Mouse (Mus musculus) hindbrain, embryonic 15.5 days (tissue): ENCODE measurements around the gene Slc27a4. TPM values are rescaled to one million over a fixed set of nuclear protein-coding genes. Genes with fewer than 3 reads are reported as not detected.
A peak's percentile ranks its signal among the peaks of the same experiment; 100 is the strongest.

Experiments
- ATAC-seq: fragments of 200-750 bp; cut with Nextera tagmentation; 2 replicates; pipeline ENCODE4 v1.8.0; 2017; ENCODE audit warnings: low read depth, moderate number of reproducible peaks, moderate TSS enrichment; ENCODE audit not compliant: low FRiP score
- H3K27ac ChIP-seq: fragments of 300-500 bp; sonication (generic); replicated peaks from 2 replicates; pipeline ENCODE4 v1.5.1; 2015; ENCODE audit warnings: mild to moderate bottlenecking, inconsistent platforms
- H3K27me3 ChIP-seq: fragments of 300-500 bp; sonication (generic); 2 replicates; pipeline ENCODE4 v1.6.1; 2015; ENCODE audit warnings: control low read depth, inconsistent platforms
- H3K36me3 ChIP-seq: fragments of 300-500 bp; sonication (generic); 2 replicates; pipeline ENCODE4 v1.6.1; 2015; ENCODE audit warnings: control low read depth, inconsistent platforms
- H3K4me1 ChIP-seq: fragments of 300-500 bp; sonication (generic); replicated peaks from 2 replicates; pipeline ENCODE4 v1.6.1; 2015; ENCODE audit warnings: control low read depth, inconsistent platforms
- H3K4me2 ChIP-seq: fragments of 300-500 bp; sonication (generic); 2 replicates; pipeline ENCODE4 v1.6.1; 2015; ENCODE audit warnings: moderate library complexity, mild to moderate bottlenecking, inconsistent platforms
- H3K4me3 ChIP-seq: fragments of 300-500 bp; sonication (generic); 2 replicates; pipeline ENCODE4 v1.5.1; 2015; ENCODE audit warnings: mild to moderate bottlenecking, inconsistent platforms
- H3K9ac ChIP-seq: fragments of 300-500 bp; sonication (generic); 2 replicates; pipeline ENCODE4 v1.6.1; 2015; ENCODE audit warnings: inconsistent platforms
- H3K9me3 ChIP-seq: fragments of 300-500 bp; sonication (generic); 2 replicates; pipeline ENCODE4 v1.6.1; 2016; ENCODE audit warnings: control low read depth, inconsistent platforms
- WGBS: fragments of 180-500 bp; shearing (Covaris S2); methylation state at CpG from one replicate; pipeline ENCODE4 v1.1.7; 2015; 5-methylcytosine and 5-hydroxymethylcytosine counted together
- polyA plus RNA-seq: library from polyadenylated mRNA; unstranded; fragments of >200 nt; fragmentation: Nextera tagmentation; extraction: Ambion mirVana; gene quantifications from 2 replicates; pipeline ENCODE4 v1.2.1, GENCODE M21; 2015

The Slc27a4 gene
- polyA plus RNA-seq, 1 experiment from 2014 or later: 50.0 TPM

DNA sequence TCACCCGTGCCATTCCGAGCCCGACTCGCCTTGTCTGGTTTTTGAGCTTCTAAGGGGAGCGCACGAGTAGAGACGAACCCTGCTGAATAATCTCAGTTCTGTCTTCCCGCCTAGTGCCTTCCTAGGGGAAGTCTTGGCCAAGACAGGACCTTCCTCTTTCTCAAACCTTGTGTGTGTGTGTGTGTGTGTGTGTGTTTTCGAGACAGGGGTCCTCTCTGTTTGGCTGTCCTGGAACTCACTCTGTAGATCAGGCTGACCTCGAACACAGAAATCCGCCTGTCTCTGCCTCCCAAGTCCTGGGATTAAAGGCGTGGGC lies 25.2 kb downstream of the Slc27a4 start:
- Histone ChIP-seq H3K27ac (peak overlapping the region; percentile 74; the same call in 1 of the 2 replicates), H3K9me3 (no peaks in the 10 kb centered on the region), H3K36me3 (0 out of 2 replicates have a peak, but pooled peaks cover 3% of the 10 kb centered on the region), H3K4me3 (peak overlapping the region; percentile 64), H3K27me3 (no peaks in the 10 kb centered on the region), H3K4me1 (peaks cover 16% of the 10 kb centered on the region), H3K4me2 (peak overlapping the region; percentile 85), H3K9ac (peak overlapping the region; percentile 60)
- 5% methylated on average over 12 of the region's 12 CpGs for WGBS
- ATAC-seq: no peak; the same call in 1 of the 2 replicates

DNA sequence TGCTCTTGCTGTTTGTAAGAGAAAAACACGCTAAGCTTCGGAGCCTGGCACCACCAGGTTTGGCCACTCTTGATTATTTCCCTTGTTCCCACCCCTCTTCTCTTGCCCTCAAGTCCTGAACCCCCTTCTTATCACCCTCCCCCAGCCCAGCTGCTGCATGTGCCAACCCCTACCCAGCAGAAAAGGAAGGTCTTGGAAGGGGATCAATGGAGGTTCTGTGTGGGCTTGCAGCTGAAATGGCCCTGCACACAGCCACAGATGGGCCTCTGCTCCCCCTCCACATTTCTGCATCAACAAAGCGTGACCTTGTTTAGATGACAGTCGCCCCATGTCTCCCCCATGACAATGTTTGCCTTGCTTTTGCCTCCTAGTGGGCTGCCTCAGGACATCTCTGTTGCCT lies 28.7 kb downstream of the Slc27a4 start:
- Histone ChIP-seq H3K9ac (no peak overlapping the region), H3K4me1 (peaks cover 16% of the 10 kb centered on the region), H3K4me3 (no peak overlapping the region), H3K36me3 (peaks cover 6% of the 10 kb centered on the region; the same call in 1 of the 2 replicates), H3K9me3 (no peaks in the 10 kb centered on the region), H3K27ac (no peak overlapping the region), H3K27me3 (no peaks in the 10 kb centered on the region), H3K4me2 (no peak overlapping the region)
- 83% methylated on average over 4 of the region's 4 CpGs for WGBS
- ATAC-seq: no peak

DNA sequence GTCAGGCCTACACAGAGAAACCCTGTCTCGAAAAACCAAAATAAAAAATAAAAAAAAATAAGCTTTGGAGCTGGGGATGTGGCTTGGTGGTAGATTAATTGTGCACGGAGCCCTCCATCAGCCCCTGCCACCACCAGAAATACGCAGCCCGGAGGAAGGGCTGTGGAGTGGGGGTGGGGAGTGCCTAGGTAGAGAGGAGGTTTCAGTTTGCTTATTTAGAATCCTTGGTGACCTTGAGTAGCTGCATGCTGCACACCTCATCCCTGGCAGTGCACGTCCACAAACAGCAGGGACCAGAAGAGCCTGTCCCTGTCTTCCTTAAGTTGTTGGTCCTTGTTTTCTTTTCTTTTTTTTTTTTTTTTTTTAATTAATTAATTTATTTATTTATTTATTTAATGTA lies 31.4 kb downstream of the Slc27a4 start:
- WGBS: 92% methylated on average over 5 of the region's 5 CpGs
- Histone ChIP-seq H3K4me1 (peaks cover 4% of the 10 kb centered on the region), H3K36me3 (peaks cover 6% of the 10 kb centered on the region; the same call in 1 of the 2 replicates), H3K27ac (no peak overlapping the region), H3K27me3 (no peaks in the 10 kb centered on the region), H3K4me2 (no peak overlapping the region), H3K4me3 (no peak overlapping the region), H3K9ac (no peak overlapping the region), H3K9me3 (no peaks in the 10 kb centered on the region)
- ATAC-seq: no peak

DNA sequence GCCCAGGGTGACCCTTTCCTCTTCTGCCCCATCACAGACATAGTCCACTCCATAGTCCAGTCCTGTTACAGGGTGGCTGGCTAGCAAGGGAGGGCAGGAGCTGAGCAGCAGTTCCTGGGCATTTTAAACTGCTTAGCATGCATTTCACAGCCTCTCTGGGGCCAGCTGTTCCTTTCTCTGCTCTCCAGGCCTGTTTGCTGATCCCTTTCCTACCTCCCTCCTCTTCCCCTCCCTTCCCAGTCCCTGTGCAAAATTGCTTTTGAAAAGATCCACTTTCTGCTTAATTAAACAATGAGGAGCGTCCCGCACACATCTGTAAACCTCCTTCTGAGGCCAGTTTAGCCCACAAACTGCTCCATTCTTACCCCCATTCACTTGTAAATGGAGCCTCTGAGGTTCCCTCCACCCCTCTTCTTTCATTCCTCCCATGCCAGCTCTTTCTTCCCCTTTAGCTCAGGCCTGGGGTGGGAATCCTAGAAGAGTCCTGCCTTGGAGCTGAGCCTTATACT lies 33.0 kb downstream of the Slc27a4 start:
- no peaks in the 10 kb centered on the region for H3K9me3 ChIP-seq
- peak overlapping the region; percentile 58 for H3K27ac ChIP-seq
- no peak overlapping the region for H3K4me2 ChIP-seq
- no peaks in the 10 kb centered on the region for H3K27me3 ChIP-seq
- no peak overlapping the region for H3K9ac ChIP-seq
- H3K36me3 ChIP-seq: peaks cover 6% of the 10 kb centered on the region; the same call in 1 of the 2 replicates
- no peak overlapping the region for H3K4me3 ChIP-seq
- peaks cover 20% of the 10 kb centered on the region for H3K4me1 ChIP-seq
- WGBS: 8% methylated on average over 2 of the region's 2 CpGs
- 0 out of 2 replicates have a peak, but pooled peaks have one; percentile 33 for ATAC-seq

DNA sequence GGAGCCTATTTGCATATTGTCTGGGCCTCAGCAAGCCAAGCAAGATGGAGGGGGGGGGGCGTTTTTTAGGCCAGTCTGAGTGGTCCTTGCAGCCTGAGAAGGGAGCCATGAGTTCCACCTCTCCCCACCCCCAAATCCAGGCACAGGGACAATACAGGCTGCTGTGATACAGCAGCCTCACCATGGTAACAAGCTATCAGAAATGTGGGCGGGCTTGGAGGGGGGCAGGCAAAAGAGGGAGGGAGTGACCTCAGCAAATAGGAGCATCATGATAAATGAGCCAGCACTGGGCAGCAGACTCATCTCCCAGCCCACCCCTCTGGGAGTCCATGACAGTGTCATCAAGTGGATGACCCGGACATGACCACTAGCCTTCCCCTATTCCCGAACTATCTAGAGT lies 37.0 kb downstream of the Slc27a4 start:
- no peak overlapping the region for H3K4me3 ChIP-seq
- H3K27me3 ChIP-seq: no peaks in the 10 kb centered on the region
- peaks cover 9% of the 10 kb centered on the region for H3K36me3 ChIP-seq
- no peak overlapping the region for H3K4me2 ChIP-seq
- no peaks in the 10 kb centered on the region for H3K9me3 ChIP-seq
- 13% methylated on average over 4 of the region's 4 CpGs for WGBS
- no peak overlapping the region for H3K9ac ChIP-seq
- H3K4me1 ChIP-seq: peaks cover 33% of the 10 kb centered on the region
- ATAC-seq: peak; percentile 49; the same call in 1 of the 2 replicates
- peak overlapping the region; percentile 13; the same call in 1 of the 2 replicates for H3K27ac ChIP-seq

DNA sequence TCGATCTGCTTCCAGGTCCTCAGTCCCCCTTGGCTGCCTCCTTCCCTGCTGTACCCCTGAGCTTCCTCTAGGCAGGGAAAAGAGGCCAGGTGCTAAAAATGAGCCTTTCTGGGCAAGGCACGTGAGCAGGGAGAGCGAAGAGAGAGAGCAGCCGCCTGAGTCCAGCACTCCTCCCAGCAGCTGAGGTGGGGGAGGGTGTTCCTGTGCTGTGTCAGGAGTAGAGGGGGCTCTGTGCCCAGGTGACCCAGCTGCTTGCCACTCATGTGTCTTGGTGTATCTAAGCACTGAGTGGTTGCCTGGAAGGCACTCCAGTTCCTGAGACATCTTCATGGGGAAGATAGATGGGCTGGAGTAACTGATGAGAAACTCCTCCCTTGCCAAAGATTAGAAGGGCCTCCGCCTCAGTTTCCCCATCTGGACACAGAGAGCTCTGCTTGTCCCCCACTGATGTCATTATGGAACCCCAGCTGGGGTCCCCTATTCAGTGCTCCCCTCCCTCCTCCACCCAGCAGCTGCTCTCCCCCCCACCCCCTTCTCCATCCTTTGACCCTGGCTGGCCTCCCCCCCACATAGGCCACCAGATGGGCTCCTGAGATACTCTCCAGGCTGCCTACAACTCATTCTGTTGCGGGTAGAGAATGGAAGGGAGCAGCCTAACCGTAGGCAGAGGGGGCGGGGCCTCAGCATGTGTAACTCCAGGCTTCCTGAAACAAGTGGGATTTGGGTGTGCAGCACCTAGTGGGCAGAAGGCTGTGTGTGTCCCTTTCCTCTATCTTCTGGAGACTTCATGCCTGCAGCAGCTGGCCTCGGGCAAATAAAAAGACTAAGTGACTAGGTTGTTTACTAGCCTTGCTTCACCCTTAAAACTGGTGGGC lies 41.0 kb downstream of the Slc27a4 start:
- Histone ChIP-seq H3K27ac (no peak overlapping the region; the same call in 1 of the 2 replicates), H3K36me3 (peaks cover 9% of the 10 kb centered on the region; the same call in 1 of the 2 replicates), H3K4me3 (no peak overlapping the region), H3K4me1 (peaks cover 60% of the 10 kb centered on the region), H3K9me3 (no peaks in the 10 kb centered on the region), H3K9ac (no peak overlapping the region), H3K27me3 (no peaks in the 10 kb centered on the region), H3K4me2 (no peak overlapping the region)
- WGBS: 16% methylated on average over 9 of the region's 9 CpGs
- ATAC-seq: no peak

DNA sequence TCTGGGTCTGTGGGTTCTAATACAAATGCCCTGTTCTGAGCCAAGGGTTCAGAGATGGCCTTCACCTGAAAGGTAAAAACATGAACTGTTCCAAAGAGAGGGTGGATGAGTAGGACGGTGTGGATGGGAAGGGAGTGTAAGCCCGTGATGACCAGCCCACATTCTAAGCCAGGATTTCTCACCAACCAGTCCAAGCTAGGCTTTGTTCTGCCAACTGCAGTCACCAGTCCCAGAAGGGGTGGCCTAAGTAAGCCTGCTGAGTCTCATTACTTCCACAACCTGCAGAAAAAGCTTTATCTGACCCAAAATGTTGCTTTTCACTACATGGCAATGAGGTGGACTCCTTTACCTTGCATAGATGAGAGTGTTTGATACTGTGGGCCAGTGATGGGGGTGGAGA lies 41.7 kb downstream of the Slc27a4 start:
- Histone ChIP-seq H3K4me2 (peak overlapping the region; percentile 92; the same call in 1 of the 2 replicates), H3K36me3 (peaks cover 9% of the 10 kb centered on the region; the same call in 1 of the 2 replicates), H3K9ac (no peak overlapping the region), H3K27me3 (no peaks in the 10 kb centered on the region), H3K4me3 (no peak overlapping the region), H3K4me1 (peaks cover 55% of the 10 kb centered on the region), H3K27ac (0 out of 2 replicates have a peak overlapping the region, but pooled peaks have one; percentile 35), H3K9me3 (no peaks in the 10 kb centered on the region)
- no peak for ATAC-seq
- 29% methylated on average over 2 of the region's 2 CpGs for WGBS

DNA sequence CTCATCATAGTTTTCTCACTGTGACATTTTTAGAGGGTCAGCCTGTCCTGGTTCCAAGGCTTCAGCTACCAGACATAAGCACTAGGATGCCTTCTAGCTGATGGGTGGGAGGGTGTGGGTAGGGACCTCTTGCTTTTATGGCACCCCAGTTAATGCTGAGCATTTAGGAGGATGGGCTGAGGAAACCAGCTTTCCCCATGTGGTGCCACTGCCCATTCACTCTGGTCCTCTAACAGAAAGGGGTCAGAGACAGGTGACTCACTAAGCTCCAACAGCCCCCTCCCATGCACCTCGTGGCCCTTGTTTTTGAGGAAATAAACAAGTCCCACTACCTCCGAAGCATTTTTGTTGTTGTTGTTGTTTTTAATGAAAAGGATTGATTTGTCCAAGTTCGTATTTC lies 42.2 kb downstream of the Slc27a4 start:
- peak overlapping the region; percentile 93; the same call in 1 of the 2 replicates for H3K9ac ChIP-seq
- no peaks in the 10 kb centered on the region for H3K9me3 ChIP-seq
- H3K4me3 ChIP-seq: peak overlapping the region; percentile 74
- ATAC-seq: no peak
- H3K4me1 ChIP-seq: peaks cover 53% of the 10 kb centered on the region
- H3K36me3 ChIP-seq: peaks cover 9% of the 10 kb centered on the region; the same call in 1 of the 2 replicates
- H3K4me2 ChIP-seq: peak overlapping the region; percentile 92
- H3K27me3 ChIP-seq: no peaks in the 10 kb centered on the region
- WGBS: 4% methylated on average over 3 of the region's 3 CpGs
- 0 out of 2 replicates have a peak overlapping the region, but pooled peaks have one; percentile 35 for H3K27ac ChIP-seq

DNA sequence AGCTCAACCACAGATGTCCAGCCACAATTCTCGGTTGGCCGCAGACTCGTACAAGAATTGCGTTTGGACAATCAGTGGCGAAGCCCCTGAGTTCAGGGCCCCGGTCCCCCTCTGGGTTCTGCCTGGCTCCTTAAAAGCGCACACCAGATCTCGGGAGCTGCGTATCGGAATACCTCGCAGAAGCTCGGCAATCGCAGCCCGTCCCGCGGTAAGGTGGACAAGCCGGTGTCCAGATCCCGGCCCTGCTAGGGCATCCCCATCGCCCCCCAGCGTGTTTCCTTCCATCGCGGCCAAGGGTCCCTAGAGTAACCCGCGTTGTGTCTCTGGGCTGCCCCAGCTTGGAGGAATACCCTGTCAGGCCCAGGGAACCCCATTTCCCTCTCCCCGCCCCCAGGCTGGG lies 43.2 kb downstream of the Slc27a4 start:
- peak overlapping the region; percentile 83 for H3K27ac ChIP-seq
- ATAC-seq: peak; percentile 36; the same call in 1 of the 2 replicates
- WGBS: 5% methylated on average over 25 of the region's 25 CpGs
- no peaks in the 10 kb centered on the region for H3K27me3 ChIP-seq
- peaks cover 9% of the 10 kb centered on the region; the same call in 1 of the 2 replicates for H3K36me3 ChIP-seq
- H3K4me3 ChIP-seq: peak overlapping the region; percentile 74
- H3K9ac ChIP-seq: peak overlapping the region; percentile 93
- H3K4me1 ChIP-seq: peaks cover 49% of the 10 kb centered on the region
- H3K9me3 ChIP-seq: no peaks in the 10 kb centered on the region
- H3K4me2 ChIP-seq: peak overlapping the region; percentile 92

DNA sequence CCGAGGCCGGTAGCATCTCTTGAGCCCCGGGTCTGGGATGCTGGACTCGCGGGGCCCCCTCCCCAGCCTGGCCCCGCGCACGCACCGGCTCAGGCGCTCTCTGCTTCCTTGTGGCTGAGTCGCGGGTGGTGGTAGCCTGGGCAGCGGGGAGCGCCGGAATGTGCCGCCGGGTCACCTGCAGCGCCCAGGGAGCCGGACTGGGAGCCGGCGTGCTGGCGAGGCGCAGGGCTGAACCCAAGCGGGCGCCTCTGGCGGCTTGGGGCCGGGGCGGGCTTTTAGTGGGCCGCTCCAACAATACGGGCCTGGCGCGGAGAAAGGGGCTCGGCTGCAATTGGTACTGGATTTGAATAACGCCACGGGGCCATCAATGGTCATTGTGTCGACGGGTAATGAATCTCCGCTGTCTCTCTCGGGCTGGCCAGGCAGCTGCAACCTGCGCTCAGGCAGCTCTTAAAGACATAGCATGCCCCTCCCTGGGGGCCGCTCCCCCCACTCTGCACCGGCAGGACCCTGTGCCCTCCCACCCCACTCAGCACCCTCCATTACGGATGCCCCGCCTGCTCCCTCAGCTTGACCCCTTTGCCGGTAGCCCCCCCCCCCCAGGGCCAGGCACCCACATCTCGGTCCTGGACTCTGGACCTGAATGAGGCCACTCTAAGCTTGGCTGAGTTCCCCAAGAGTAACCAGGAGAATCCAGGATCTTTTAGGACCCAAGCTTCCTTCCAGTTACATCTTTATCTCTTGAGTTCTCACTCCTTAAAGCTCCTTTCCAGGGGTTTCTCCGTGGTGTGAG lies 43.8 kb downstream of the Slc27a4 start:
- WGBS: 2% methylated on average over 43 of the region's 47 CpGs
- Histone ChIP-seq H3K27ac (peak overlapping the region; percentile 83), H3K4me3 (peak overlapping the region; percentile 74), H3K27me3 (no peaks in the 10 kb centered on the region), H3K4me1 (peaks cover 47% of the 10 kb centered on the region), H3K9me3 (no peaks in the 10 kb centered on the region), H3K4me2 (peak overlapping the region; percentile 92), H3K9ac (peak overlapping the region; percentile 93), H3K36me3 (peaks cover 9% of the 10 kb centered on the region; the same call in 1 of the 2 replicates)
- peak; percentile 57; the same call in 1 of the 2 replicates for ATAC-seq

DNA sequence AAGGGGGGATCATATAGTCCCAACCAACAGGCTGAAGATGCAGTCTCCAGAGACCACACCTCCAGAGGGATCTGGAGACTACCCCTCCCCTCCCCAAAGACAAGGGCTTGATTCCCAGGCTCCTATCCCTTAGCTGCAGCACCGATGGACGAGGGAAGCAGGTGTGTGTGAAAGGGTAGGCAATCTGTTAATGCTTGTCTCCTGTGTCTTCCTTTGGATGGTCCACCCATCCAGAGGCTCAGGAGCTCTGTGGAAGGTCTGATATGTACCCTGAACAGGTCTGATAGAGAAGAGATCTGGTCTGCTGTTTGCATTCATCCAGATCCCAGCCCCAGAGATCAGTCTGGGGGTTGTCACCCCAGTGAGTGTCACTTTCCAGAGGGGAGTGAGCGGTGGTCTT lies 44.5 kb downstream of the Slc27a4 start:
- Histone ChIP-seq H3K9me3 (no peaks in the 10 kb centered on the region), H3K27ac (no peak overlapping the region; the same call in 1 of the 2 replicates), H3K9ac (peak overlapping the region; percentile 93; the same call in 1 of the 2 replicates), H3K36me3 (peaks cover 7% of the 10 kb centered on the region; the same call in 1 of the 2 replicates), H3K27me3 (no peaks in the 10 kb centered on the region), H3K4me2 (peak overlapping the region; percentile 92), H3K4me3 (peak overlapping the region; percentile 74), H3K4me1 (peaks cover 47% of the 10 kb centered on the region)
- WGBS: 32% methylated on average over 3 of the region's 3 CpGs
- ATAC-seq: no peak
